Mouse (Mus musculus): ENCODE measurements around the gene Armt1. TPM values are rescaled to one million over a fixed set of nuclear protein-coding genes. Genes with fewer than 3 reads are reported as not detected.
A peak's percentile ranks its signal among the peaks of the same experiment; 100 is the strongest.

Armt1 gene
- polyA plus RNA-seq, 1 experiment: 21.1 TPM

GRCm38 (mm10) chr10:4391076-4391475 is 41.2 kb upstream of the Armt1 start:
- no peak for TF ChIP-seq CTCF (IDR thresholded peaks at IDR 0.05; ENCODE audit: extremely low read depth, insufficient read depth, low read length)
- no peak for TF ChIP-seq POLR2A (IDR thresholded peaks at IDR 0.05; ENCODE audit: extremely low read depth, insufficient read depth, low read length)
- H3K4me3 ChIP-seq (ENCODE audit: insufficient read depth, low read length): no peak overlapping the region
- H3K27ac ChIP-seq (ENCODE audit: insufficient read depth, low read length): no peak overlapping the region
- peaks cover 18% of the 10 kb centered on the region for H3K4me1 ChIP-seq (ENCODE audit: control insufficient read depth, insufficient read depth, low read length)

GRCm38 (mm10) chr10:4391851-4392250 is 40.4 kb upstream of the Armt1 start:
- Histone ChIP-seq H3K27ac (ENCODE audit: insufficient read depth, low read length) (no peak overlapping the region), H3K4me3 (ENCODE audit: insufficient read depth, low read length) (no peak overlapping the region), H3K4me1 (ENCODE audit: control insufficient read depth, insufficient read depth, low read length) (peaks cover 18% of the 10 kb centered on the region)
- TF ChIP-seq CTCF (IDR thresholded peaks at IDR 0.05; ENCODE audit: extremely low read depth, insufficient read depth, low read length) (peak; percentile 46), POLR2A (IDR thresholded peaks at IDR 0.05; ENCODE audit: extremely low read depth, insufficient read depth, low read length) (no peak)

- Histone ChIP-seq H3K4me3 (ENCODE audit: insufficient read depth, low read length) (no peak overlapping the region), H3K4me1 (ENCODE audit: control insufficient read depth, insufficient read depth, low read length) (peaks cover 9% of the 10 kb centered on the region), H3K27ac (ENCODE audit: insufficient read depth, low read length) (no peak overlapping the region)
- no peak for TF ChIP-seq POLR2A (IDR thresholded peaks at IDR 0.05; ENCODE audit: extremely low read depth, insufficient read depth, low read length)
- TF ChIP-seq CTCF (IDR thresholded peaks at IDR 0.05; ENCODE audit: extremely low read depth, insufficient read depth, low read length): no peak
Measured at GRCm38 (mm10) chr10:4395321-4395720, 36.9 kb upstream of the Armt1 start.

DNA sequence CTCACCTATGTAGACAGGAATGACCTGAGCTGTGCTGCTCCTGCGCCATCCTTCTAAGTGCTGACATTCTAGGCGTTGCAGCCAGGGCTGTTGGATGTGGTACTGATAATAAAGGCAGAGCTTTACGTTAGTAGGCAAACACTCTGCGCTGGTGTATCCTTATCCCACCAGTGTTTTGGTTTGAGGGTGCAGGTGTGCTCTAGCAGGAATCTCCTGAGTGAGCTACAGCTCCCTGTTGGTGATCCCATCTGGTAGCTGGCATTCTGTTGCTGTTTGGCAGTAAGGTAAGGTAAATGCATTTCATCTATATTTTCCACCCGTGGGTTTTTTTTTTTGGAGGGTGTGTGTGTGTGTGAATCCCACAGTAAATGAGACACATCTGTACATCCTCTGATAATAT is 34.2 kb upstream of the Armt1 start:
- no peak for TF ChIP-seq CTCF (IDR thresholded peaks at IDR 0.05; ENCODE audit: extremely low read depth, insufficient read depth, low read length)
- TF ChIP-seq POLR2A (IDR thresholded peaks at IDR 0.05; ENCODE audit: extremely low read depth, insufficient read depth, low read length): no peak
- H3K4me1 ChIP-seq (ENCODE audit: control insufficient read depth, insufficient read depth, low read length): peaks cover 6% of the 10 kb centered on the region
- H3K4me3 ChIP-seq (ENCODE audit: insufficient read depth, low read length): no peak overlapping the region
- H3K27ac ChIP-seq (ENCODE audit: insufficient read depth, low read length): no peak overlapping the region

DNA sequence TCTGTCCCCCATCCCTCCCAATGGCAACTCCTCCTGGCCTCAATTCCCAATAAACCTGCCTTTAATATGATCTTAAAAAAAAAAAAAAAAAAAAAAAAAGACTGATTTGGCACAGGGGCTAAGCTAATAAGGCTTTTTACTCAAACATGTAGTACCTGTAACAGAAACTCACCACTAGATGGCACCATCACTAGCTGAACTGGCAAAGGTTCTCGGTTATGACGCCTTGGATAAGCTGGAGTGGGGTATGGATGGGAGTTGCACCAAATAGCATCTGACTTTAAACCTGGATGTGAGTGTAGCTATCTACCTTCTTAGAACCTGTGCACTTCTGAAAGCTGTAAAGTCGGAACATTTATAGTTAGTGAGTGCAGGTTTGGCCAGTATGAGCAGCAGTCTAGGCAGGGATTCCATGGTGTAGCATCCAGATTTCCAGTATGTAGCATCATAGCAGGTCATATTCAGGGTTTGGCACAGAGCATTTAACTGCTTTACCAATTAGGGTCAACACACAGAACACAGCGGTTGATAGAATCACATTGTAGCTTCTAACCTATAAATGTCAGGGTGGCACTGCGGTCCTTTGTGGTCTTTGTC is 27.3 kb upstream of the Armt1 start:
- no peaks in the 10 kb centered on the region for H3K4me1 ChIP-seq (ENCODE audit: control insufficient read depth, insufficient read depth, low read length)
- TF ChIP-seq POLR2A (IDR thresholded peaks at IDR 0.05; ENCODE audit: extremely low read depth, insufficient read depth, low read length) (no peak), CTCF (IDR thresholded peaks at IDR 0.05; ENCODE audit: extremely low read depth, insufficient read depth, low read length) (peak; percentile 68)
- no peak overlapping the region for H3K4me3 ChIP-seq (ENCODE audit: insufficient read depth, low read length)
- H3K27ac ChIP-seq (ENCODE audit: insufficient read depth, low read length): no peak overlapping the region

GRCm38 (mm10) chr10:4405511-4405910 is 26.8 kb upstream of the Armt1 start:
- no peak for TF ChIP-seq CTCF (IDR thresholded peaks at IDR 0.05; ENCODE audit: extremely low read depth, insufficient read depth, low read length)
- TF ChIP-seq POLR2A (IDR thresholded peaks at IDR 0.05; ENCODE audit: extremely low read depth, insufficient read depth, low read length): no peak
- H3K27ac ChIP-seq (ENCODE audit: insufficient read depth, low read length): no peak overlapping the region
- H3K4me1 ChIP-seq (ENCODE audit: control insufficient read depth, insufficient read depth, low read length): no peaks in the 10 kb centered on the region
- H3K4me3 ChIP-seq (ENCODE audit: insufficient read depth, low read length): no peak overlapping the region

- TF ChIP-seq POLR2A (IDR thresholded peaks at IDR 0.05; ENCODE audit: extremely low read depth, insufficient read depth, low read length): no peak
- Histone ChIP-seq H3K4me1 (ENCODE audit: control insufficient read depth, insufficient read depth, low read length) (no peaks in the 10 kb centered on the region), H3K4me3 (ENCODE audit: insufficient read depth, low read length) (no peak overlapping the region), H3K27ac (ENCODE audit: insufficient read depth, low read length) (no peak overlapping the region)
Measured at GRCm38 (mm10) chr10:4407191-4407590, 25.1 kb upstream of the Armt1 start.

GRCm38 (mm10) chr10:4425245-4425644 is 7.0 kb upstream of the Armt1 start:
- Histone ChIP-seq H3K4me1 (ENCODE audit: control insufficient read depth, insufficient read depth, low read length) (peaks cover 3% of the 10 kb centered on the region; the same call in 1 of the 2 replicates), H3K27ac (ENCODE audit: insufficient read depth, low read length) (no peak overlapping the region), H3K4me3 (ENCODE audit: insufficient read depth, low read length) (no peak overlapping the region)
- TF ChIP-seq CTCF (IDR thresholded peaks at IDR 0.05; ENCODE audit: extremely low read depth, insufficient read depth, low read length) (peak; percentile 31; the same call in 1 of the 2 replicates), POLR2A (IDR thresholded peaks at IDR 0.05; ENCODE audit: extremely low read depth, insufficient read depth, low read length) (no peak)

DNA sequence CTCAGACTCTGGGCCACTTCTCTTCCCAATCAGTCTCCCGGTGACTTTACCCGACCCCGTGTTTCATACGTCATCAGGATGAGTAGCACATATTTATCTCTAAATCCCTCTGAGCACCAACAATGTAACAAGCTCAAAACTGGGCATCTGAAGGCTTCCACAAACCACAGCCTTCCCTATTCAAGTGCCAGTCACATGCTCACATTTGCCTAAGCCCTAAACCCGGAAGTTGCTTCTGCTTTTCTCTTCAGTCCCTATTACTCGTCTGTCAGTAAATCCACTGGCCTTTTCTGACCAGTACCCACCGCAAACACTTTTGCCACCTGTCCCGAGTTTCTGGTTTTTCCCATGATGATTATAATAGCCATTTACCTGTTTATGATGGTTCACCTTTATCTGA is 1.9 kb upstream of the Armt1 start:
- no peak overlapping the region; the same call in 1 of the 2 replicates for H3K27ac ChIP-seq (ENCODE audit: insufficient read depth, low read length)
- H3K4me1 ChIP-seq (ENCODE audit: control insufficient read depth, insufficient read depth, low read length): peaks cover 9% of the 10 kb centered on the region
- H3K4me3 ChIP-seq (ENCODE audit: insufficient read depth, low read length): no peak overlapping the region
- no peak for TF ChIP-seq CTCF (IDR thresholded peaks at IDR 0.05; ENCODE audit: extremely low read depth, insufficient read depth, low read length)
- no peak for TF ChIP-seq POLR2A (IDR thresholded peaks at IDR 0.05; ENCODE audit: extremely low read depth, insufficient read depth, low read length)

DNA sequence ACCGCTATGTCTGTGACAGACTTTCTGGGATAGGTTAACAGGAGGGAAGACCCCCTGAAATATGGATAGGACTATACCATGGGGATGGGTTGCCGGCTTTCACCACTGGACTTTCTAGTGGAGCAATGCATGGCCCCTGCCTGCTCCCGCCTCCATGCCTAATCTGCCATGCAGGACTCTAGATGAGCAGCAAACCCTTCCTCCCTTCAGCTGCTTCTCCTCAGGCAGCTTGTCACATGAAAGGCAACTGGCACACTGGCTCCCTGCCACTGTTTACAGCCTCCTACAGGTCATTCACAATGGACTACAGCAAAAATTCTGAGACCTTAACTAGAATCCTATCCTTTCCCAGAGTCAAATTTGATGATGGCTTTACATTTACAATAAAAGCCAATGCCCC is 1.4 kb upstream of the Armt1 start:
- peaks cover 9% of the 10 kb centered on the region for H3K4me1 ChIP-seq (ENCODE audit: control insufficient read depth, insufficient read depth, low read length)
- TF ChIP-seq POLR2A (IDR thresholded peaks at IDR 0.05; ENCODE audit: extremely low read depth, insufficient read depth, low read length) (no peak), CTCF (IDR thresholded peaks at IDR 0.05; ENCODE audit: extremely low read depth, insufficient read depth, low read length) (no peak)
- H3K4me3 ChIP-seq (ENCODE audit: insufficient read depth, low read length): peak overlapping the region; percentile 82; the same call in 1 of the 2 replicates
- no peak overlapping the region; the same call in 1 of the 2 replicates for H3K27ac ChIP-seq (ENCODE audit: insufficient read depth, low read length)

Measured in cortical plate, adult 2 months (tissue).